Mouse (Mus musculus) MEL (cell line): Measurements from ENCODE around the gene Cul7.

Experiments used
- CHD2 ChIP-seq: IDR thresholded peaks from 2 replicates; pipeline ENCODE4 v1.6.1; 2011; ENCODE audit warnings: low read length, improper control_type of control experiment
- CTCF ChIP-seq, 3 experiments: IDR thresholded peaks in 2 of 3; conservative IDR thresholded peaks in 1 of 3; 2 replicates each; pipeline ENCODE4 v1.5.1; 2011 to 2012; ENCODE audit warnings: low read length in 3 of 3, low read depth in 2 of 3, mild to moderate bottlenecking in 2 of 3, improper control_type of control experiment in 1 of 3, inconsistent platforms in 1 of 3, mixed read lengths in 1 of 3, moderate library complexity in 1 of 3; ENCODE audit not compliant: control insufficient read depth in 1 of 3, insufficient read depth in 1 of 3, poor library complexity in 1 of 3, severe bottlenecking in 1 of 3
- E2F4 ChIP-seq: IDR thresholded peaks from 2 replicates; pipeline ENCODE4 v1.6.1; 2011; ENCODE audit warnings: low read depth, low read length, improper control_type of control experiment, borderline replicate concordance
- EP300 ChIP-seq, 2 experiments: IDR thresholded peaks; 2 replicates each; pipeline ENCODE4 v1.6.1; 2011; ENCODE audit warnings: improper control_type of control experiment in 2 of 2, low read length in 2 of 2, low read depth in 1 of 2, mild to moderate bottlenecking in 1 of 2
- GABPA ChIP-seq: IDR thresholded peaks from 2 replicates; pipeline ENCODE4 v1.6.1; 2012; ENCODE audit warnings: low read depth, mild to moderate bottlenecking, inconsistent platforms, low read length, improper control_type of control experiment, moderate library complexity
- GATA1 ChIP-seq: IDR thresholded peaks from 2 replicates; pipeline ENCODE4 v1.6.1; 2011; ENCODE audit warnings: low read depth, low read length, improper control_type of control experiment
- MAZ ChIP-seq: IDR thresholded peaks from 2 replicates; pipeline ENCODE4 v1.6.1; 2012; ENCODE audit warnings: low read depth, mild to moderate bottlenecking, inconsistent platforms, low read length, improper control_type of control experiment
- MYB ChIP-seq: IDR thresholded peaks from 2 replicates; pipeline ENCODE4 v1.6.1; 2011; ENCODE audit warnings: mild to moderate bottlenecking, low read depth, low read length, improper control_type of control experiment
- POLR2A ChIP-seq, 2 experiments: IDR thresholded peaks; 2 replicates each; pipeline ENCODE4 v1.6.1; 2011 to 2012; ENCODE audit warnings: low read length in 2 of 2, mild to moderate bottlenecking in 2 of 2, control low read depth in 1 of 2, improper control_type of control experiment in 1 of 2, low read depth in 1 of 2, moderate library complexity in 1 of 2; ENCODE audit not compliant: control insufficient read depth in 1 of 2, insufficient read depth in 1 of 2, poor library complexity in 1 of 2
- RCOR1 ChIP-seq: IDR thresholded peaks from 2 replicates; pipeline ENCODE4 v1.6.1; 2012; ENCODE audit warnings: low read depth, mild to moderate bottlenecking, inconsistent platforms, low read length, improper control_type of control experiment
- SMC3 ChIP-seq: IDR thresholded peaks from 2 replicates; pipeline ENCODE4 v1.6.1; 2011; ENCODE audit warnings: low read depth, low read length, improper control_type of control experiment
- TAL1 ChIP-seq: IDR thresholded peaks from 2 replicates; pipeline ENCODE4 v1.6.1; 2012; ENCODE audit warnings: mild to moderate bottlenecking, inconsistent platforms, low read length, moderate library complexity, mixed read lengths
- ZMIZ1 ChIP-seq: IDR thresholded peaks from 2 replicates; pipeline ENCODE4 v1.6.1; 2012; ENCODE audit warnings: low read depth, mild to moderate bottlenecking, inconsistent platforms, low read length, improper control_type of control experiment, moderate library complexity

DNA sequence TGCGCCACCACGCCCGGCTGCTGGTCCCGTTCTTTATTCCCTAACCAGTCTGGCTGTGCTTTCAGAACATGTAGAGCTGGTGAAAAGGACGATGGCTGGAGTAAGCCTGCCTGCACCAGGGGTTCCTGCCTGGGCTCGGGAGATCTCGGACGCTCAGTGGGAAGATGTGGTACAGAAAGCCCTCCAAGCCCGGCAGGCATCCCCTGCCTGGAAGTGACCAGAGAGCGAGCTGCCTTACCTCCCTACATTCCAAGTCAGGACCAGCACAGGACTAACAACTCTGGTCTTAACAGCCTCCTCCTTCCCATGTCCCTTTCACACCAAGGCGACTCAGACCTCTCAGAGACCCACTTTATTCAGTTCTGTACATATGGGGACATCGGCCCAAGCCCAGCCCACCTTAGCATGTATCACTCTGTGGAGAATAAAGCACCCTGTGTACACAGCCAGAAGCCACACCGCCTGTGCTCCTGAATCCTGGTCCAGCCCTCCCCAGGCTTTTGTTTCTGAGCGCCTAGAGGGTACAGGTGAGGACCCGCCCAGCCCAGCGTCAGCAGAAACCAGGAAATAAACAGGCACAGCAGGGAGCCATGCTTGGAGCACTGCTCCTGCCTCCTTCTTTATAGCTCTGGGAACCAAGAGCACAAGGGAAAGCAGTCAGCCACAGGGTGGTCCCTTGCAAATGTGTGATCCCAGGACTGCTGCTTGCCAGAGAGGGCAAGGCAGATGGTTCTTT lies 32.7 kb downstream of the Cul7 start:
- TF ChIP-seq GATA1 (no peak), ZMIZ1 (no peak), EP300 (IDR thresholded peaks at IDR 0.05; ENCODE audit: low read depth in 1 of 2, low read length in 2 of 2) (no peak), CTCF (IDR thresholded peaks at IDR 0.05 in 2 of 3, conservative IDR thresholded peaks at IDR 0.05 in 1 of 3; ENCODE audit: control insufficient read depth in 1 of 3, insufficient read depth in 1 of 3, low read depth in 2 of 3, low read length in 3 of 3, poor library complexity in 1 of 3, severe bottlenecking in 1 of 3) (no peak), MYB (no peak), GABPA (no peak), POLR2A (IDR thresholded peaks at IDR 0.05; ENCODE audit: control insufficient read depth in 1 of 2, insufficient read depth in 1 of 2, low read depth in 1 of 2, low read length in 2 of 2, poor library complexity in 1 of 2) (no peak), SMC3 (no peak), TAL1 (no peak), RCOR1 (no peak), MAZ (no peak), E2F4 (no peak), CHD2 (no peak)
